Comparison of ENCODE assay signal across 20 mouse cellular contexts in the genomic region with DNA sequence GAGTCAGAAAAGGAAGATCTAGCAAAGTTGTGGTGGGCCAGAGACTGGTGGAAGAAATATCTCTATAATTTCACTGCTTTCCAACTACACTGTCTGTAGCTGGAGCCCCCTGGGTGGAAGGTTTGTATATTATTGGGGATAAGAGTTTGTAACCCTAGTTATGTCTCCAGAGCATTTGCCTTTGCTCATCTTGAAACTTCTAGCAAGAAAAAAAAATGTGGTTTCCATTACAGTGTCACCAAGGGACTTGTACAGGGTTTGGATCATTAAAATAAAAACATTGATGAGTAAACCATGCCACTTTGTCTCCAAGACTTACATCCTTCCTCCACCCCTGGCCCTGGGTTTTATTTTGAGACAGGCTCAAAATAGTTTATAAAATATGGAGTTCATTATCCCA.
"Had no signal": no experiment of that assay in that cellular context is flagged by ENCODE, and none has a peak within 500 bp of the region (broad histone marks: within the 10 kb centered on the region; RNA-seq: fewer than 3 reads in every experiment).

No protein-coding gene starts in this region.

- H3K27ac ChIP-seq: lung, embryonic 15.5 days; macrophage; midbrain, embryonic 13.5 days; midbrain, embryonic 15.5 days; neural tube, embryonic 12.5 days had no signal

- H3K9ac ChIP-seq: liver, postnatal 0 days; lung, embryonic 15.5 days; midbrain, embryonic 13.5 days; midbrain, embryonic 15.5 days; neural tube, embryonic 12.5 days had no signal

- H3K4me3 ChIP-seq: lung, embryonic 15.5 days; megakaryocyte, embryonic 14.5 days; midbrain, embryonic 13.5 days; midbrain, embryonic 15.5 days; neural tube, embryonic 12.5 days had no signal

- H3K4me2 ChIP-seq: lung, embryonic 15.5 days; midbrain, embryonic 11.5 days; midbrain, embryonic 13.5 days; midbrain, embryonic 15.5 days; neural tube, embryonic 12.5 days had no signal

- DNase-seq: liver, postnatal 0 days; lung, adult 2 months; lung, postnatal 14 days; lung, postnatal 36 days; retina, postnatal 1 day; right cerebral cortex, adult 18-20 months; right cerebral cortex, postnatal 25 days; right cerebral cortex, postnatal 4 days; spleen, adult 18-20 months; thymus, adult 18-20 months; thymus, postnatal 14 days; thymus, postnatal 36 days had no signal

- ATAC-seq: liver, postnatal 0 days; lung, postnatal 0 days; midbrain, embryonic 13.5 days; midbrain, embryonic 15.5 days had no signal

- H3K36me3 ChIP-seq: lung, embryonic 15.5 days; midbrain, embryonic 13.5 days; midbrain, embryonic 15.5 days; neural tube, embryonic 12.5 days had no signal

- H3K9me3 ChIP-seq: lung, embryonic 15.5 days; megakaryocyte, embryonic 14.5 days; midbrain, embryonic 13.5 days; midbrain, embryonic 15.5 days; neural tube, embryonic 12.5 days had no signal

- H3K4me1 ChIP-seq: lung, embryonic 15.5 days; midbrain, embryonic 13.5 days; midbrain, embryonic 15.5 days; neural tube, embryonic 12.5 days had no signal

- H3K27me3 ChIP-seq: lung, embryonic 15.5 days; midbrain, embryonic 13.5 days; midbrain, embryonic 15.5 days; neural tube, embryonic 12.5 days had no signal
